Mouse (Mus musculus) stomach, postnatal 0 days (tissue): ENCODE data around the gene Rnf141.

Experiments used
- CTCF ChIP-seq: IDR thresholded peaks from 2 replicates; pipeline ENCODE4 v1.5.1; 2016; ENCODE audit warnings: antibody characterized with exemption, low read depth, mild to moderate bottlenecking, moderate library complexity
- EP300 ChIP-seq: optimal IDR thresholded peaks from 2 replicates; pipeline ENCODE3; 2016; ENCODE audit warnings: antibody characterized with exemption

DNA sequence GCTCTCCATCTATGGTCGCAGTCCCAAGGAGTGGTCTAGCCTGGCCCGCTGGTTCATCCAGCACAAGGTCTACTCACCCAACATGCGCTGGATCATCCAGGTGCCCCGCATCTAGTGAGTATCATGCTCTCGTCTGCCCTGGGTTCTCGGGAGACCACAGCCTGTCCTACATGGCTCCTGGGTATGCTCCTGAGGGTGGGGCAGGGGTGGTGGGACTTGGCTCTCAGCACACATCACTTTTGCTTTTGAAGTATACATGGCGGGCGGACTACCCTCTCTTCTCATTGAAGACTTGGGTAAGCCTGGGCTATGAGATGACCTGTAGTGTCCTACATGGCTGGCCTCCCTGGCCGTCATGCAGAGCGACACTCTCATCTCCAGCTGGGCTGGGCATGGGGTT is 41.1 kb downstream of the Rnf141 start:
- no peak for TF ChIP-seq CTCF
- TF ChIP-seq EP300 = no peak
